Comparison of ENCODE assay signal across 27 mouse cellular contexts in genomic region chr6:64279927-64280326, GRCm38 (mm10).
"Had no signal": no experiment of that assay in that cellular context is flagged by ENCODE, and none has a peak within 500 bp of the region (broad histone marks: within the 10 kb centered on the region; RNA-seq: fewer than 3 reads in every experiment).

No protein-coding gene starts in this region.

- H3K27me3 ChIP-seq: embryonic facial prominence, embryonic 12.5 days; embryonic facial prominence, embryonic 13.5 days; embryonic facial prominence, embryonic 15.5 days; forebrain, embryonic 12.5 days; forebrain, embryonic 13.5 days; forebrain, embryonic 15.5 days had no signal

- H3K36me3 ChIP-seq: embryonic facial prominence, embryonic 10.5 days; embryonic facial prominence, embryonic 12.5 days; embryonic facial prominence, embryonic 13.5 days; embryonic facial prominence, embryonic 15.5 days; forebrain, embryonic 10.5 days; forebrain, embryonic 12.5 days; forebrain, embryonic 15.5 days had no signal

- H3K4me1 ChIP-seq: embryonic facial prominence, embryonic 10.5 days; embryonic facial prominence, embryonic 12.5 days; embryonic facial prominence, embryonic 13.5 days; embryonic facial prominence, embryonic 15.5 days; forebrain, embryonic 10.5 days; forebrain, embryonic 12.5 days; forebrain, embryonic 13.5 days; forebrain, embryonic 15.5 days had no signal

- ATAC-seq: forebrain, embryonic 13.5 days; forebrain, embryonic 14.5 days; forebrain, embryonic 15.5 days; forebrain, embryonic 16.5 days; forebrain, postnatal 0 days had no signal

- H3K4me2 ChIP-seq: embryonic facial prominence, embryonic 12.5 days; embryonic facial prominence, embryonic 13.5 days; embryonic facial prominence, embryonic 15.5 days; forebrain, embryonic 12.5 days; forebrain, embryonic 13.5 days; forebrain, embryonic 15.5 days had no signal

- H3K9me3 ChIP-seq: embryonic facial prominence, embryonic 10.5 days; embryonic facial prominence, embryonic 12.5 days; embryonic facial prominence, embryonic 13.5 days; embryonic facial prominence, embryonic 15.5 days; forebrain, embryonic 10.5 days; forebrain, embryonic 12.5 days; forebrain, embryonic 13.5 days; forebrain, embryonic 15.5 days had no signal

- DNase-seq: cerebellum, adult 9-10 months; cerebellum, adult 9-11 months; cerebellum, postnatal 10 days; cerebellum, postnatal 14 days; cerebellum, postnatal 25 days; cerebellum, postnatal 36 days; embryo, embryonic 11 days; forebrain, postnatal 0 days; gastrocnemius, adult 2 months; gastrocnemius, postnatal 10 days; gastrocnemius, postnatal 14 days; gastrocnemius, postnatal 25 days; gastrocnemius, postnatal 36 days; heart, adult 11 months; heart, adult 18-20 months; heart, adult 2 months had no signal

- H3K4me3 ChIP-seq: embryonic facial prominence, embryonic 10.5 days; embryonic facial prominence, embryonic 12.5 days; embryonic facial prominence, embryonic 13.5 days; embryonic facial prominence, embryonic 15.5 days; erythroblast, embryonic 14.5 days; forebrain, embryonic 10.5 days; forebrain, embryonic 12.5 days; forebrain, embryonic 13.5 days; forebrain, embryonic 15.5 days; gastrocnemius, adult 2 months; heart, adult 2 months had no signal

- H3K27ac ChIP-seq: embryonic facial prominence, embryonic 10.5 days; embryonic facial prominence, embryonic 12.5 days; embryonic facial prominence, embryonic 13.5 days; embryonic facial prominence, embryonic 15.5 days; forebrain, embryonic 10.5 days; forebrain, embryonic 12.5 days; forebrain, embryonic 13.5 days; forebrain, embryonic 15.5 days; gastrocnemius, adult 2 months; heart, adult 2 months had no signal

- H3K9ac ChIP-seq: embryonic facial prominence, embryonic 12.5 days; embryonic facial prominence, embryonic 13.5 days; embryonic facial prominence, embryonic 15.5 days; forebrain, embryonic 12.5 days; forebrain, embryonic 13.5 days; forebrain, embryonic 15.5 days; forebrain, postnatal 0 days had no signal
